Mouse (Mus musculus) left cerebral cortex, adult 18-20 months (tissue): ENCODE measurements around the gene Man1c1. TPM values are rescaled to one million over a fixed set of nuclear protein-coding genes. Genes with fewer than 3 reads are reported as not detected.

ENCODE experiments used
- DNase-seq, 2 experiments: peaks; one replicate each; pipeline ENCODE4 v3.0.0; 2021 to 2022; ENCODE audit warnings: low spot score in 2 of 2, mixed read lengths in 1 of 2
- total RNA-seq, 2 experiments: library from RNA; stranded (reverse); gene quantifications; 2 replicates each; pipeline ENCODE4 v1.2.3; 2021

The Man1c1 gene
- total RNA-seq, 2 experiments from 2014 or later = 44.5 to 45.6 TPM

GRCm38 (mm10) chr4:134557626-134558249 is 146.4 kb downstream of the Man1c1 start:
- no peak for DNase-seq

DNA sequence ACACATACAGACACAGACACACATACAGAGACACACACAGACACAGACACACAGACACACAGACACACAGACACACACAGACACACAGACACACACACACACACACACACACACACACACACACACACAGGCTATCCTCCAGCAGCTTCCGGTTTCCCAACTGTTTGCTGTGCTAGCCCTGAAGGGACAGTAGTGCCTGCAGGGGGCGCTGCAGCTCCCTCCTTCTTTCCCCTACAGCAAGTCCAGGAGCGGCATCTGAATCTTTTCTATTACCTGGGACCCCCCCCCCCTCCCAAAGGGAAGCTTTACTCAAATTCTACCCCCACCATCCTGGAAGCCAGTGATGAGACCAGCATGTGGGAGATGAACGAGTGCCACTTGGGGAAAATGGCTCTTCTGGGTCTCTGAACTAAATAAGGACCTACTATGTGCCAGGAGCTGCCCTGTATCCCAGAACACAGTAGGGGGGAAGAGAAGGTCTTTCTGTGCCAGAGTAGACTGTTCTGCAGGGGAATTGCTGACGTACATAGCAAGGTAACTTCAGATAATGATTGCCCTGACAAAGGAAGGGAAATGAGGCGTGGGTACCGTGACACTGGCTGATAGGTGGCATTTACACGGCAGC is 148.0 kb downstream of the Man1c1 start:
- peak in 1 of 2 experiments; percentile 45 for DNase-seq

DNA sequence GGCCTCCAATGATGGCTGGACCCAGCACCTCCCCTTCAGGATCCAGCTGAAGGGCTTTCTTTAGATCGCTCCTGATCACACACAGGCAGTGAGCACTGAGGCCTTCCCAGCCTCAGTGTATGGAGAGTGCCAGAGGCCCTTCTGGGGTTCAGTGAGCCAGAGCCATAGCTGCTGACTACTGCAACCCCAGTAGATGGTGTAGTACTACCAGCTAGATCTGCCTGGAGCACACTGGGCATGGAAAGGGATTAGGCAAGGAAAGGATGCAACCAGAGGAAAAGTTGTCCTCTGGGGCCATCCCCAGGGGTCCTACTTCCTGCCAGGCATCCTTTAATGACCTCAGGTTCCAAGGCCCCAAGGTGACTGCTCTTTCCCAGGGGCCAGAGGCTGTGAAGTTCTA is 150.5 kb downstream of the Man1c1 start:
- no peak for DNase-seq

DNA sequence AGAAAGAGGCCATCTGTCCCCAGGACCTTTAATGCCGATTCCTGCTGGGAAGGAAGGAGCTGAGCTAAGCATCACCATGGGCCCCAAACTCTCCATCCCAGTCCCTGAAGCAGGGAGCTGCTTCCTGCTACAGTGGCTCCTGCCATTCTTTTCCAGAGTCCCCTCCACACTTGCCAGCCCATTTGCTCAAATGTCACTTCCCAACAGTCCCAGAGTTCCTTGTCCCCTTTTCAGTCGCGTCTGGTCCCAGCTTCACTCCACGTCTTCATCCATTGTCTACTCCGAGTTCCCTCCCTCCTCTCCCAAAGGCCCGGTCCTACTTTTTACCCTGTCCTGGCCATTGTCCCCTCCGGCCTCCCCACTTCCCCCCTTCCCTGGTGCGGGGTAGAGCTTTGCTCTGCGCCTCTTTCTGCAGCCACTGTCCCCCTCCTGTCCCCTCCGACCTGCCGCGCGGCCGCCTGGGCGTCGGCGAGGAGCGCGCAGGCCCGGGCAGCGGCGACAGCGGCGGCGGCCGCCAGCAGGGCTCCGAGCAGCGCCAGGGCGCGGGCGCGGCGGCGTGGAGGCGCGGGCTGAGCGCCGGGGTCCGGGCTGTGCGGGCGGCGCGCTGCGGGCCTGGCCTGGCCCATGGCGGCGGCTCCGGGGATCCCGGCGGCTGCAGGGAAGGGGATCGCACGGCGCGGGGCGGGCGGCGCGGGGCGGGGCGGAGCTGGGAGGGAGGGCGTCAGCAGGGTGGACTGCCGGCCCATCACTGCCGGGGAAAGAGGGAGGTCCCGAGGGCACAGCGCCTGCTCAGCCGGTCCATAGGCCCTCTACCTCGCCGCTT is 152.4 kb downstream of the Man1c1 start, which contains the start of gene Selenon:
Selenon (minus strand) TSS at position 673 of the 823 bp plus-strand sequence.
- peak; percentile 51 to 57 for DNase-seq

GRCm38 (mm10) chr4:134549899-134550298 is 154.2 kb downstream of the Man1c1 start:
- DNase-seq = no peak

- peak in 1 of 2 experiments; percentile 27 for DNase-seq
These were observed 155.7 kb downstream of the Man1c1 start for GRCm38 (mm10) chr4:134548169-134548938.

DNA sequence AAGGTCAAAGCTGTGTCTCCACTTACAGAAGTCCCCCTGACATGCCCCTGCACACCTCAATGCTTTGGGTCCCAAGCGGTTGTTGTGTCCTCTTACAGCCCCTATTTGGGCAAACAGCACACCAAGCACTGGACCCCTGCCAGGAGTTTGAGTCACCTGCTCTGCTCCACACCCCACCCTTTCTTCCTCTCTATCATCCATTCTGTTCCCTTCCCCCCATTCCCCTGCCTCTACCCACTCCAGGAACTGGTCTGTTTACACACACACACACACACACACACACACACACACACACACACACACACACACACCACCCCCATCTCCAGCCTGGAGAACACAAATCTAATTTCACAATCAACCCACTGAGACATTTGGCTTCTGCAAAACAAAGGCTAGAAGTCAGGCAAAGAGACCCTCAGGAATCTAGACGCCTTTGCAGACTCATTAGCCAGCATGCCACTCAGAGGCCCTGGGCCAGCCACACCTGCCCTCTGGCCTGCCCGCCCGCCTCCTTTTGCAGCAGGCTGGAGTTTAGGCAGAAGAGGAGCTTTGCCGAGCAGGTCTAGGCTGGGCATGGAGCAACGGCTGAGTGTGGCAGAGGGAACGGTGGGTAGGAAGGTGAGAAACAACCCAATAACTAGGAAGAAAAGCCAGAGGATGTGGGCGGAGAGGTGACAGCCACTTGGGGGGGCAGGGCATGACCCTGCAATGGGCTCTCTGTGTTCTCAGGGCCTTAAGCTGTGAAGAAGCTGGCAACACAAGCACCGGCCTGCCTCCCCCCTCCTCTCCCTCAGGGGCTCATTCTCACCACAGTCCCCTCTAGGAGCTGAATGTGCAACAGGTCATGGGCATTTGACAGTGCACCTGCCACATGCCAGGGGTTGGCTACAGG is 157.0 kb downstream of the Man1c1 start:
- peak in 1 of 2 experiments; percentile 32 for DNase-seq

- DNase-seq = peak; percentile 93 to 98
These were observed 160.8 kb downstream of the Man1c1 start for GRCm38 (mm10) chr4:134543261-134543660.

DNA sequence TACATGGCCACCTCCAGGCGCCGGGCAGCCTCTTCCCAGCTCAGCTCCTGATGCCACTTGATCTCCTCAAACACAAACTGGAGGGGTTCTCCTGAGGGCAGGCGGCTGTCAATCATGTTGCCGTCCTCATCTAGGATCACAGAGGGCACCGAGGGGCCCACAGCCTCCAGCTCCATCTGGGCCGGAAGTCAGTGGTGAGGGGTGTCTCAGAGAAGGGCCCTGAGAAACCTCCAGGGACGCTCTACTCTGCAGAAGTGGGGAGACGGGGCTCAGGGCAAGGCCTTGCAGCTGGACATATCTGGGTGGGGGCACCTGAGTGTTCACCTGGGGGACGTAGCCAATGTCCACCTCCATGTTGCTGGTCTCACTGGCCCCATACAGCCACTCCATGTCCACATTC is 161.4 kb downstream of the Man1c1 start:
- DNase-seq = no peak

- no peak for DNase-seq
These were observed 165.0 kb downstream of the Man1c1 start for GRCm38 (mm10) chr4:134538997-134539580.

GRCm38 (mm10) chr4:134535787-134536151 is 168.3 kb downstream of the Man1c1 start:
- peak in 1 of 2 experiments; percentile 43 for DNase-seq

GRCm38 (mm10) chr4:134534932-134535786 is 168.9 kb downstream of the Man1c1 start, which contains the start of gene Mtfr1l:
Mtfr1l (minus strand) TSS chr4:134535387.
- DNase-seq = peak; percentile 94 to 97

- peak; percentile 49 to 65 for DNase-seq
These were observed 169.8 kb downstream of the Man1c1 start for GRCm38 (mm10) chr4:134534124-134534886.

DNA sequence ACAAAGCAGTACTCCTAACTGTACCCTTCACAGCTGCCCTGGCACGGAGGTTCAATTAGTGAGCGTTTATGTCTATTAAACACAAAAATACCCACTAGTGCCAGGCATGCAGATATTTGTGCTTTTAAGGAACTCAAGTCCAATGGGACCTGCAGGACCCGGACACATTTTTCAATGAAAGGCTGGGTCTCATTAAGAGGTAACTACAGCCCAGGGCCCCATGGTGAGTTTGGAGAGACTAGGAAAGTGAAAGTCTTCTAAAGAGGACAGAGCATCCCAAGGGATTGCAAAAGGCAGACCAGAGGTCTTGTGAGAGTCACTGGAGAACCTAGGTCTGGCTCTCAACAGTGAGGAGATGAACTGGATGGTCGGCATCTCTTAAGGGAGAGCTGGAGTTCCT is 170.7 kb downstream of the Man1c1 start:
- DNase-seq = no peak

GRCm38 (mm10) chr4:134532928-134533327 is 171.2 kb downstream of the Man1c1 start:
- DNase-seq = no peak

- DNase-seq = no peak
These were observed 177.9 kb downstream of the Man1c1 start for GRCm38 (mm10) chr4:134526220-134526619.

DNA sequence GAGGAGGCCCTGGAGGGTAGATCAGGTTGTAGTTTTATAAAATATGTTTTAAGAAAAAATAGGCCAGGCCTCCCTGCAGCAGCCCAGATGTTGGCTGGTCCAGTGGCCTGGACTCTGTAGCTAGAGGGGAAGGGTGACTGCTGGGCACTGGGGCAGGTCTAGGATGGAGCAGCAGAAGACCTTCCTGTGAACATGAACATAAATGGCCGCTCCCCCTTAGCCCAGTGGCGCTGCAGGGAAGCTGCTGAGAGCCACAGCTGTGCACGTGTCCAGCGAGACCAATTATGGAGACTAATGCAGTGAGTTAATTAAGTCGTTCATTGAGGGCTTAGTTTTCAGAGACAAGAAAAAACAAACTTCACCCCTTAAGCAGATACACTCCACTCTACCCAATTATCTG is 178.3 kb downstream of the Man1c1 start:
- DNase-seq = no peak

DNA sequence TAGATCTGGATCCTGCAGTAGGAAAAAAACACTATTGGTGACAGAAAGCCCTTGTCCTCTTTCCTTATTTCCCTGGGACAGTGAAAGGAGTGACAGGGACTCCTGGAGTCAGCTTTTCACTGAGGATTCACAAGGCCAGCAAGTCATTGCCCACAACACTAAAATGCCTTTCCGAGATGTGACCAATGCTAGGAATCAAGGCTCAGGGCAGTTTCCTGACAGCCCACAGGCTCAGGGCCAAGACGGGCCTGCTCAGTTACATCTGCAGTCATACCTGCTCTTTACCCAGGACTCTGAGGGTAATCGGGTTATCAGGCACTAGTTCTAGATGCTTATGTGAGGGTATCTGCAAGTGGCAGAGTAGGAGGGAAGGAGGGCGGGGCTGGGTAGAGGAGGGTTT is 180.6 kb downstream of the Man1c1 start:
- no peak for DNase-seq
